Mouse (Mus musculus) layer of hippocampus, adult 2 months (tissue): ENCODE measurements around the gene Gpatch11. TPM values are rescaled to one million over a fixed set of nuclear protein-coding genes. Genes with fewer than 3 reads are reported as not detected.

Source experiments
- DNase-seq, 2 experiments: peaks; one replicate each; pipeline ENCODE4 v3.0.0; 2022; ENCODE audit warnings: low spot score in 2 of 2
- H3K27ac ChIP-seq: fragments of 200-600 bp; 2 replicates; pipeline ENCODE4 v1.8.1; 2022
- H3K4me3 ChIP-seq: fragments of 200-600 bp; 2 replicates; pipeline ENCODE4 v1.8.1; 2022; ENCODE audit warnings: mild to moderate bottlenecking
- CTCF ChIP-seq: fragments of 200-600 bp; conservative IDR thresholded peaks from 2 replicates; pipeline ENCODE4 v1.8.1; 2022; ENCODE audit warnings: antibody characterized with exemption, mild to moderate bottlenecking, moderate library complexity
- total RNA-seq, 2 experiments: library from RNA; stranded (reverse); gene quantifications; 2 replicates each; pipeline ENCODE4 v1.2.3; 2021

Gene Gpatch11
- total RNA-seq, 2 experiments from 2014 or later: 32.4 to 37.9 TPM

- Histone ChIP-seq H3K27ac (no peak overlapping the region), H3K4me3 (no peak overlapping the region)
- no peak for TF ChIP-seq CTCF
- no peak for DNase-seq
Observed at GRCm38 (mm10) chr17:78856243-78856642, 20.9 kb downstream of the Gpatch11 start.

- no peak overlapping the region for H3K4me3 ChIP-seq
- TF ChIP-seq CTCF: no peak
- no peak overlapping the region for H3K27ac ChIP-seq
- DNase-seq: no peak
Observed at GRCm38 (mm10) chr17:78873886-78874285, 38.5 kb downstream of the Gpatch11 start.

DNA sequence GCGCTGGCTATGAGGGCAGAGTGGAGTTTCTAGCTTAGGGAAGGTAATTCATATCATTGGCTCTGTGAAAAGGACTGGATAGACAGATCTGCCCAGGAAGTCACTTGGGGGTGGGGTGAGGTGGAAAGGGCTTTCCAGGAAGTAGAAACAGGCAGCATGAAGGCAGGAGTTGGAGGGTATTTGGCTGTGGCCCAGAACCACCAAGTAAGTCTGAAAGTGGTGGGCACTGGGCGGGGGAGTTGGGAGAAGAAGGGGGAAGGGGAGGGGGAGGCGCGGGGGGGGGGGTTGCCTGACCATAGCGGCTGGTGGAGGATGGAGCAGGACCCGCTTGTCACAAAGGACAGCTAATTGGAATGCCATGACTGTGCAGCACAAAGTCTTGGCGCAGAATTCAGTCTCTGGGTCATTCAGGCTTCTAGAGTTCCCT, 46.5 kb downstream of the Gpatch11 start:
- peak overlapping the region; percentile 71 for H3K4me3 ChIP-seq
- no peak for DNase-seq
- TF ChIP-seq CTCF: no peak
- peak overlapping the region; percentile 64 for H3K27ac ChIP-seq

DNA sequence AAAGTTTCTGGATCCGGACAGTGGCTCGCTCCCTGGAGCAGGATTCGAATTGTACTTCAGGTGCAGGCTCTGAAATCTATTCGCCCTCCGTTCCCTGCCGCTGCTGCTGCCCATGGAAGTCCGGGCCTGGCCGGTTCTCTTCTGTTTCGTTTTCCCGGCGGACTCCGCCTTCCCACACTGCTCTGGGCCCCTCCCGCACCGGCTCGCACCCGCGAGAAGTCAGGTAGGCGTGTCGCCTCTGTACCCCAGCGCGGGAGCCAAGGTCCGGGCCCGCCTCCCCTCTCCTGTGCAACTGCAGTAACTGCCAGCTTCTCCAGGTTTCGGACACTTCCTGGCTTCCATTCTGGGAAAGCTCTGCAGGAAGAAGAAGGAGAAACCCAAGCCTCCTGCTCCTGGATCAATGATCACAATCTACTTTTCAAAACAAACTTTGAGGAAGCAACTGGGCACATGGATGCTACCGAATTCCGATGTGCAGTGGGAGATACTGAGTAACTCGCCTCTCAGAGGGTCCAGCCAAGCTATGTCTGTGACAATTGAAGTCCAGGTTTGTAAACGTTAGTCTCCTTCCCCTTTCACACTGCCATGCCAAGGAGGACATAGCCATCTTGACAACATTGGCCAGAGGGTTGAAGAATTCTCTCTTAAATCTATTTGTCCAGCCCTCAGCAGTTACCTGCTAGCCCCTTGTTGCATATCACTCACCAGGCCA, 47.2 kb downstream of the Gpatch11 start, which contains the start of gene Eif2ak2:
Gene Eif2ak2, minus strand, starts transcription at position 173 of the 712 bp plus-strand sequence.
- peak; percentile 28 to 42 for DNase-seq
- Histone ChIP-seq H3K27ac (peak within 1 kb of the TSS; percentile 64), H3K4me3 (peak within 1 kb of the TSS; percentile 71)
- no peak for TF ChIP-seq CTCF

- no peak overlapping the region for H3K27ac ChIP-seq
- DNase-seq: no peak
- TF ChIP-seq CTCF: no peak
- H3K4me3 ChIP-seq: no peak overlapping the region
Observed at GRCm38 (mm10) chr17:78883291-78883690, 47.9 kb downstream of the Gpatch11 start.

- TF ChIP-seq CTCF: no peak
- DNase-seq: no peak
- no peak overlapping the region for H3K27ac ChIP-seq
Observed at GRCm38 (mm10) chr17:78885286-78886065, 50.1 kb downstream of the Gpatch11 start.

GRCm38 (mm10) chr17:78888554-78888953, 53.2 kb downstream of the Gpatch11 start:
- Histone ChIP-seq H3K27ac (no peak overlapping the region), H3K4me3 (no peak overlapping the region)
- DNase-seq: no peak
- TF ChIP-seq CTCF: no peak

More at GRCm38 (mm10) chr17:78885286-78886065, 50.1 kb downstream of the Gpatch11 start:
- no peak overlapping the region for H3K4me3 ChIP-seq

DNA sequence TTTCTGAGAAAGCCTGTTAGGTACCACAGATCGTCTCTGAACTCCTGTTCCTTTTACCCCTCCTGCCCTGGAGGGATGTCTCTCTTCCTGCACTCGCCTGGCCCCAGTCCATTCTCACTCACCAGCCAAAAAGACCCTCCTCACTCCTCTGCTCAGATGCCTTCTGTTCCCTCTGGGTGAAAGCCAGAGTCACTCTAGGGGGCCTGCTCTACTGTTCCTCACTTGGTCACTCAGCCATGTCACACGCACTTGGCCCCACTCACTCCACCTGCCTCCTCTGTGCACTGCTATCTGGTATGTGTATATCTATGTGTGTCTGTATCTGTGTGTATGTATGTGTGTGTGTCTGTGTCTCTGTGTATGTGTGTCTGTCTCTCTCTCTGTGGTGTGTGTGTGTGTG, 53.8 kb downstream of the Gpatch11 start:
- H3K27ac ChIP-seq: no peak overlapping the region
- no peak for TF ChIP-seq CTCF
- no peak for DNase-seq
- H3K4me3 ChIP-seq: no peak overlapping the region

GRCm38 (mm10) chr17:78891020-78891419, 55.7 kb downstream of the Gpatch11 start:
- TF ChIP-seq CTCF: no peak
- no peak for DNase-seq
- no peak overlapping the region for H3K4me3 ChIP-seq
- no peak overlapping the region for H3K27ac ChIP-seq

DNA sequence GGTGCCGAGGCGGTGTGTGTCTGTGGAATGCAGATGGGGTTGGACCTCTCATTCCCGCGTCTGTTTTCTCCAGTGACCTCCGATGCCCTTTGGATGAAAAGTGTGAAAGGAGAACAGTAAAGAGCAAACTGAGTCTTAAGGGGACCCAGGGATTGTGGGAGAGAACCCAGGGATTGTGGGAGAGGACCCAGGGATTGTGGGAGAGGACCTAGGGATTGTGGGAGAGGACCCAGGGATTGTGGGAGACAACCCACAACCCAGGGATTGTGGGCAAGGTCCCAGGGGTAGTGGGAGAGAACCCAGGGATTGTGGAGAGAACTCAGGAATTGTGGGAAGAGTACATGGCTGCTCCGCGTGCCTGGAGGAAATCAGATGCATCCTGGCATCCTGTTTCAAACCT, 59.6 kb downstream of the Gpatch11 start:
- Histone ChIP-seq H3K4me3 (no peak overlapping the region), H3K27ac (no peak overlapping the region)
- no peak for TF ChIP-seq CTCF
- no peak for DNase-seq

DNA sequence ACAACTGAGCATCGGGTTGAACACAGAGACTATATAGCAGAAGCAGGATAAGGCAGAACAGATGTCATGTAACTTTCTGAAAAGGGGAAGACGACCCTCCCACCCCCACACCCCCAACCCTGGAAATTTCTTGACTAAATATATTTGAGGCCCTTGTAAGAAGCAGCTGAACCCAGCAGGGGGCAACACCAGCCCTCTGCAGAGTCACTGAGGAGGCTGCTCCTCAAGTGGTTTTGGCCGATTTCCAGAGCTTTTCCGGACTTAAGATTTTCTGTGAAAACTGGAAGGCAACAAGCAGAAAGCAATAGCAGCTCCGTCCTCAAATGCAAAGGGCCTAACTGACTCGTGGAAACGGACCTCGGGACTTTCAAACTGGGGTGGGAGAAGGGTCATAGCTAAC, 60.0 kb downstream of the Gpatch11 start:
- peak in 1 of 2 experiments; percentile 21 for DNase-seq
- Histone ChIP-seq H3K4me3 (no peak overlapping the region), H3K27ac (no peak overlapping the region)
- TF ChIP-seq CTCF: peak; percentile 65

Other genes starting within 250 kb of the Gpatch11 start
- 10 to 100 TPM; 57.6 to 59.9 TPM for gene Strn, start 98.4 kb upstream of the Gpatch11 start, total RNA-seq
- 10 to 100 TPM; 49.6 to 55.1 TPM for gene Heatr5b, start 203 bp upstream of the Gpatch11 start, total RNA-seq
- gene Eif2ak2, start 47.0 kb downstream of the Gpatch11 start, total RNA-seq: 1 to 10 TPM; 5.4 to 6.2 TPM
- gene Sult6b1, start 71.4 kb downstream of the Gpatch11 start, total RNA-seq: not detected
- 10 to 100 TPM; 27.2 to 33.5 TPM for gene Cebpzos, start 80.9 kb downstream of the Gpatch11 start, total RNA-seq
- 10 to 100 TPM; 36.2 to 36.9 TPM for gene Cebpz, start 101.5 kb downstream of the Gpatch11 start, total RNA-seq
- gene Ndufaf7, start 101.6 kb downstream of the Gpatch11 start, total RNA-seq: 10 to 100 TPM; 53.9 to 55.4 TPM
- 10 to 100 TPM; 12.5 to 14.3 TPM for gene Prkd3, start 185.2 kb downstream of the Gpatch11 start, total RNA-seq
- 10 to 100 TPM; 12.2 to 12.8 TPM for gene Qpct, start 216.3 kb downstream of the Gpatch11 start, total RNA-seq